Mouse (Mus musculus) cerebellum, postnatal 4 days (tissue): ENCODE results near the gene Slit3.

ENCODE experiments used
- DNase-seq, 2 experiments: peaks; one replicate each; pipeline ENCODE4 v3.0.0; 2022; ENCODE audit warnings: low spot score in 2 of 2, mixed read lengths in 1 of 2

Gene Slit3

GRCm38 (mm10) chr11:35522802-35523452 is 401.9 kb downstream of the Slit3 start:
- no peak for DNase-seq

- DNase-seq, result no peak
Measured at GRCm38 (mm10) chr11:35523773-35524172, 402.7 kb downstream of the Slit3 start.

GRCm38 (mm10) chr11:35526219-35526762 is 405.3 kb downstream of the Slit3 start:
- DNase-seq, result no peak

- DNase-seq, result no peak
Measured at GRCm38 (mm10) chr11:35527816-35528462, 406.9 kb downstream of the Slit3 start.

GRCm38 (mm10) chr11:35535027-35535426 is 414.0 kb downstream of the Slit3 start:
- DNase-seq, result no peak

- no peak for DNase-seq
Measured at GRCm38 (mm10) chr11:35537128-35538088, 416.4 kb downstream of the Slit3 start.

- no peak for DNase-seq
Measured at GRCm38 (mm10) chr11:35542731-35543130, 421.7 kb downstream of the Slit3 start.

- peak in 1 of 2 experiments; percentile 44 for DNase-seq
Measured at GRCm38 (mm10) chr11:35544112-35545064, 423.4 kb downstream of the Slit3 start.

- DNase-seq, result no peak
Measured at GRCm38 (mm10) chr11:35546081-35546822, 425.2 kb downstream of the Slit3 start.

- DNase-seq, result no peak
Measured at GRCm38 (mm10) chr11:35550036-35550435, 429.0 kb downstream of the Slit3 start.

- DNase-seq, result no peak
Measured at GRCm38 (mm10) chr11:35556192-35556591, 435.2 kb downstream of the Slit3 start.

GRCm38 (mm10) chr11:35557476-35557875 is 436.5 kb downstream of the Slit3 start:
- no peak for DNase-seq

- DNase-seq, result no peak
Measured at GRCm38 (mm10) chr11:35558311-35558710, 437.3 kb downstream of the Slit3 start.

- no peak for DNase-seq
Measured at GRCm38 (mm10) chr11:35559386-35559785, 438.4 kb downstream of the Slit3 start.

GRCm38 (mm10) chr11:35561760-35562159 is 440.7 kb downstream of the Slit3 start:
- peak in 1 of 2 experiments; percentile 45 for DNase-seq

- no peak for DNase-seq
Measured at GRCm38 (mm10) chr11:35565322-35565721, 444.3 kb downstream of the Slit3 start.

GRCm38 (mm10) chr11:35566686-35567085 is 445.7 kb downstream of the Slit3 start:
- DNase-seq, result no peak

GRCm38 (mm10) chr11:35569126-35569916 is 448.3 kb downstream of the Slit3 start:
- DNase-seq, result no peak

GRCm38 (mm10) chr11:35569957-35570356 is 448.9 kb downstream of the Slit3 start:
- no peak for DNase-seq
